Mouse (Mus musculus): ENCODE measurements around the gene Synpo2. TPM values are rescaled to one million over a fixed set of nuclear protein-coding genes. Genes with fewer than 3 reads are reported as not detected.

The Synpo2 gene
- polyA plus RNA-seq, 1 experiment from 2014 or later, result 11.5 TPM

- Histone ChIP-seq H3K4me1 (ENCODE audit: control insufficient read depth, insufficient read depth, low read length) (peaks cover 9% of the 10 kb centered on the region), H3K9ac (ENCODE audit: low read length) (no peak overlapping the region), H3K4me2 (ENCODE audit: low read depth, low read length) (no peak overlapping the region), H3K36me3 (ENCODE audit: control insufficient read depth, insufficient read depth) (no peaks in the 10 kb centered on the region), H3K27ac (ENCODE audit: low read length) (no peak overlapping the region), H3K9me3 (replicated peaks; ENCODE audit: control insufficient read depth, low read length) (no peaks in the 10 kb centered on the region), H3K4me3 (ENCODE audit: low read length) (no peak overlapping the region), H3K27me3 (ENCODE audit: control insufficient read depth, insufficient read depth, low read length) (no peaks in the 10 kb centered on the region)
- 67% methylated on average over 4 of the region's 4 CpGs for WGBS
- ATAC-seq (replicated peaks; ENCODE audit: extremely low read depth, insufficient read depth, low FRiP score), result no peak
Measured at GRCm38 (mm10) chr3:123178420-123178819, 57.5 kb downstream of the Synpo2 start.

- no peak overlapping the region for H3K27ac ChIP-seq (ENCODE audit: low read length)
- 60% methylated on average over 19 of the region's 19 CpGs for WGBS
- peak overlapping the region; percentile 7; the same call in 1 of the 2 replicates for H3K4me2 ChIP-seq (ENCODE audit: low read depth, low read length)
- H3K9me3 ChIP-seq (replicated peaks; ENCODE audit: control insufficient read depth, low read length), result no peaks in the 10 kb centered on the region
- H3K36me3 ChIP-seq (ENCODE audit: control insufficient read depth, insufficient read depth), result no peaks in the 10 kb centered on the region
- peaks cover 9% of the 10 kb centered on the region for H3K4me1 ChIP-seq (ENCODE audit: control insufficient read depth, insufficient read depth, low read length)
- no peak for ATAC-seq (replicated peaks; ENCODE audit: extremely low read depth, insufficient read depth, low FRiP score)
- H3K9ac ChIP-seq (ENCODE audit: low read length), result no peak overlapping the region
- no peaks in the 10 kb centered on the region for H3K27me3 ChIP-seq (ENCODE audit: control insufficient read depth, insufficient read depth, low read length)
- no peak overlapping the region for H3K4me3 ChIP-seq (ENCODE audit: low read length)
Measured at GRCm38 (mm10) chr3:123176366-123177334, 59.3 kb downstream of the Synpo2 start.

- WGBS, result 86% methylated on average over 7 of the region's 7 CpGs
- no peaks in the 10 kb centered on the region for H3K27me3 ChIP-seq (ENCODE audit: control insufficient read depth, insufficient read depth, low read length)
- peaks cover 9% of the 10 kb centered on the region for H3K4me1 ChIP-seq (ENCODE audit: control insufficient read depth, insufficient read depth, low read length)
- no peaks in the 10 kb centered on the region for H3K36me3 ChIP-seq (ENCODE audit: control insufficient read depth, insufficient read depth)
- no peak overlapping the region for H3K4me3 ChIP-seq (ENCODE audit: low read length)
- no peak for ATAC-seq (replicated peaks; ENCODE audit: extremely low read depth, insufficient read depth, low FRiP score)
- H3K4me2 ChIP-seq (ENCODE audit: low read depth, low read length), result no peak overlapping the region
- H3K9me3 ChIP-seq (replicated peaks; ENCODE audit: control insufficient read depth, low read length), result no peaks in the 10 kb centered on the region
- no peak overlapping the region for H3K27ac ChIP-seq (ENCODE audit: low read length)
- H3K9ac ChIP-seq (ENCODE audit: low read length), result no peak overlapping the region
Measured at GRCm38 (mm10) chr3:123175142-123175541, 60.8 kb downstream of the Synpo2 start.

GRCm38 (mm10) chr3:123174379-123174697 is 61.6 kb downstream of the Synpo2 start:
- no peak for ATAC-seq (replicated peaks; ENCODE audit: extremely low read depth, insufficient read depth, low FRiP score)
- 82% methylated on average over 8 of the region's 8 CpGs for WGBS
- H3K9ac ChIP-seq (ENCODE audit: low read length), result no peak overlapping the region

GRCm38 (mm10) chr3:123173553-123174378 is 62.2 kb downstream of the Synpo2 start:
- peak overlapping the region; percentile 18; the same call in 1 of the 2 replicates for H3K4me2 ChIP-seq (ENCODE audit: low read depth, low read length)
- WGBS, result 59% methylated on average over 21 of the region's 21 CpGs
- 0 out of 2 replicates have a peak overlapping the region, but pooled peaks have one; percentile 2 for H3K9ac ChIP-seq (ENCODE audit: low read length)

More at GRCm38 (mm10) chr3:123174379-123174697, 61.6 kb downstream of the Synpo2 start:
- Histone ChIP-seq H3K9me3 (replicated peaks; ENCODE audit: control insufficient read depth, low read length) (no peaks in the 10 kb centered on the region), H3K4me3 (ENCODE audit: low read length) (no peak overlapping the region), H3K4me2 (ENCODE audit: low read depth, low read length) (no peak overlapping the region), H3K36me3 (ENCODE audit: control insufficient read depth, insufficient read depth) (no peaks in the 10 kb centered on the region), H3K4me1 (ENCODE audit: control insufficient read depth, insufficient read depth, low read length) (peaks cover 9% of the 10 kb centered on the region), H3K27ac (ENCODE audit: low read length) (peak overlapping the region; percentile 25), H3K27me3 (ENCODE audit: control insufficient read depth, insufficient read depth, low read length) (no peaks in the 10 kb centered on the region)

GRCm38 (mm10) chr3:123172151-123172550 is 63.8 kb downstream of the Synpo2 start:
- H3K4me2 ChIP-seq (ENCODE audit: low read depth, low read length), result no peak overlapping the region
- no peak overlapping the region for H3K4me3 ChIP-seq (ENCODE audit: low read length)
- no peak overlapping the region for H3K9ac ChIP-seq (ENCODE audit: low read length)
- no peaks in the 10 kb centered on the region for H3K9me3 ChIP-seq (replicated peaks; ENCODE audit: control insufficient read depth, low read length)
- 68% methylated on average over 5 of the region's 5 CpGs for WGBS
- H3K4me1 ChIP-seq (ENCODE audit: control insufficient read depth, insufficient read depth, low read length), result peaks cover 9% of the 10 kb centered on the region
- H3K36me3 ChIP-seq (ENCODE audit: control insufficient read depth, insufficient read depth), result no peaks in the 10 kb centered on the region
- no peak overlapping the region for H3K27ac ChIP-seq (ENCODE audit: low read length)
- ATAC-seq (replicated peaks; ENCODE audit: extremely low read depth, insufficient read depth, low FRiP score), result no peak
- no peaks in the 10 kb centered on the region for H3K27me3 ChIP-seq (ENCODE audit: control insufficient read depth, insufficient read depth, low read length)

More at GRCm38 (mm10) chr3:123173553-123174378, 62.2 kb downstream of the Synpo2 start:
- H3K36me3 ChIP-seq (ENCODE audit: control insufficient read depth, insufficient read depth), result no peaks in the 10 kb centered on the region
- no peaks in the 10 kb centered on the region for H3K27me3 ChIP-seq (ENCODE audit: control insufficient read depth, insufficient read depth, low read length)
- H3K4me3 ChIP-seq (ENCODE audit: low read length), result no peak overlapping the region
- no peaks in the 10 kb centered on the region for H3K9me3 ChIP-seq (replicated peaks; ENCODE audit: control insufficient read depth, low read length)
- H3K4me1 ChIP-seq (ENCODE audit: control insufficient read depth, insufficient read depth, low read length), result peaks cover 9% of the 10 kb centered on the region
- no peak for ATAC-seq (replicated peaks; ENCODE audit: extremely low read depth, insufficient read depth, low FRiP score)
- H3K27ac ChIP-seq (ENCODE audit: low read length), result peak overlapping the region; percentile 25

- Histone ChIP-seq H3K4me2 (ENCODE audit: low read depth, low read length) (no peak overlapping the region), H3K9me3 (replicated peaks; ENCODE audit: control insufficient read depth, low read length) (no peaks in the 10 kb centered on the region), H3K4me3 (ENCODE audit: low read length) (no peak overlapping the region), H3K9ac (ENCODE audit: low read length) (no peak overlapping the region), H3K36me3 (ENCODE audit: control insufficient read depth, insufficient read depth) (no peaks in the 10 kb centered on the region), H3K4me1 (ENCODE audit: control insufficient read depth, insufficient read depth, low read length) (peaks cover 10% of the 10 kb centered on the region), H3K27ac (ENCODE audit: low read length) (no peak overlapping the region), H3K27me3 (ENCODE audit: control insufficient read depth, insufficient read depth, low read length) (no peaks in the 10 kb centered on the region)
- ATAC-seq (replicated peaks; ENCODE audit: extremely low read depth, insufficient read depth, low FRiP score), result no peak
- 65% methylated on average over 4 of the region's 4 CpGs for WGBS
Measured at GRCm38 (mm10) chr3:123169398-123169797, 66.6 kb downstream of the Synpo2 start.

- no peak overlapping the region for H3K9ac ChIP-seq (ENCODE audit: low read length)
- H3K4me3 ChIP-seq (ENCODE audit: low read length), result no peak overlapping the region
- no peaks in the 10 kb centered on the region for H3K36me3 ChIP-seq (ENCODE audit: control insufficient read depth, insufficient read depth)
- H3K9me3 ChIP-seq (replicated peaks; ENCODE audit: control insufficient read depth, low read length), result no peaks in the 10 kb centered on the region
- 10% methylated on average over 5 of the region's 5 CpGs for WGBS
- ATAC-seq (replicated peaks; ENCODE audit: extremely low read depth, insufficient read depth, low FRiP score), result no peak
- H3K27ac ChIP-seq (ENCODE audit: low read length), result no peak overlapping the region
- no peaks in the 10 kb centered on the region for H3K27me3 ChIP-seq (ENCODE audit: control insufficient read depth, insufficient read depth, low read length)
- H3K4me1 ChIP-seq (ENCODE audit: control insufficient read depth, insufficient read depth, low read length), result peaks cover 11% of the 10 kb centered on the region
- no peak overlapping the region for H3K4me2 ChIP-seq (ENCODE audit: low read depth, low read length)
Measured at GRCm38 (mm10) chr3:123168815-123169214, 67.1 kb downstream of the Synpo2 start.

GRCm38 (mm10) chr3:123166450-123166849 is 69.5 kb downstream of the Synpo2 start:
- H3K9ac ChIP-seq (ENCODE audit: low read length), result no peak overlapping the region
- 52% methylated on average over 5 of the region's 5 CpGs for WGBS
- H3K4me1 ChIP-seq (ENCODE audit: control insufficient read depth, insufficient read depth, low read length), result peaks cover 20% of the 10 kb centered on the region

More at GRCm38 (mm10) chr3:123166450-123166849, 69.5 kb downstream of the Synpo2 start:
- H3K27ac ChIP-seq (ENCODE audit: low read length), result no peak overlapping the region
- no peaks in the 10 kb centered on the region for H3K27me3 ChIP-seq (ENCODE audit: control insufficient read depth, insufficient read depth, low read length)
- no peak overlapping the region for H3K4me2 ChIP-seq (ENCODE audit: low read depth, low read length)
- H3K36me3 ChIP-seq (ENCODE audit: control insufficient read depth, insufficient read depth), result no peaks in the 10 kb centered on the region
- ATAC-seq (replicated peaks; ENCODE audit: extremely low read depth, insufficient read depth, low FRiP score), result no peak
- H3K9me3 ChIP-seq (replicated peaks; ENCODE audit: control insufficient read depth, low read length), result no peaks in the 10 kb centered on the region
- no peak overlapping the region for H3K4me3 ChIP-seq (ENCODE audit: low read length)

Measured in heart, embryonic 16.5 days (tissue).